Mouse (Mus musculus) C2C12 (cell line): ENCODE results near the gene Hspbap1. TPM values are rescaled to one million over a fixed set of nuclear protein-coding genes. Genes with fewer than 3 reads are reported as not detected.

Source experiments
- H3K27me3 ChIP-seq: one replicate; pipeline ENCODE4 v1.6.1; 2011; ENCODE audit not compliant: control insufficient read depth, insufficient read depth, insufficient read length
- H3K36me3 ChIP-seq: one replicate; pipeline ENCODE4 v1.6.1; 2011; ENCODE audit not compliant: control insufficient read depth, insufficient read depth
- H3K4me3 ChIP-seq: one replicate; pipeline ENCODE4 v1.5.1; 2011; ENCODE audit warnings: mild to moderate bottlenecking, control low read depth; ENCODE audit not compliant: poor library complexity, insufficient read depth, severe bottlenecking
- H3K79me2 ChIP-seq: one replicate; pipeline ENCODE4 v1.6.1; 2011; ENCODE audit not compliant: control insufficient read depth, insufficient read depth
- H3K79me3 ChIP-seq: one replicate; pipeline ENCODE4 v1.6.1; 2011; ENCODE audit warnings: low read depth, control low read depth
- H3ac ChIP-seq: one replicate; pipeline ENCODE3; 2011; ENCODE audit warnings: low read depth; ENCODE audit not compliant: control insufficient read depth, insufficient read length
- CEBPB ChIP-seq: IDR thresholded peaks from one replicate; pipeline ENCODE4 v1.6.1; 2011; ENCODE audit warnings: low read depth, mild to moderate bottlenecking, control low read depth, moderate library complexity
- CTCF ChIP-seq: IDR thresholded peaks from one replicate; pipeline ENCODE4 v1.5.1; 2011; ENCODE audit not compliant: control insufficient read depth, insufficient read depth, insufficient read length
- FOSL1 ChIP-seq: IDR thresholded peaks from one replicate; pipeline ENCODE4 v1.8.0; 2011; ENCODE audit warnings: mild to moderate bottlenecking, low read length; ENCODE audit not compliant: poor library complexity, insufficient read depth, severe bottlenecking
- MAX ChIP-seq: IDR thresholded peaks from one replicate; pipeline ENCODE4 v1.6.1; 2011; ENCODE audit warnings: mild to moderate bottlenecking, control low read depth
- MYOD1 ChIP-seq: IDR thresholded peaks from one replicate; pipeline ENCODE4 v1.6.1; 2011; ENCODE audit warnings: low read depth; ENCODE audit not compliant: control insufficient read depth, insufficient read length
- MYOG ChIP-seq: IDR thresholded peaks from one replicate; pipeline ENCODE4 v1.6.1; 2011; ENCODE audit not compliant: control insufficient read depth, insufficient read length; ENCODE audit errors: extremely low read depth
- USF1 ChIP-seq: IDR thresholded peaks from one replicate; pipeline ENCODE4 v1.6.1; 2011; ENCODE audit warnings: low read depth, mild to moderate bottlenecking, control low read depth, moderate library complexity
- long read RNA-seq, 2 experiments: library from polyadenylated mRNA; unstranded; transcript quantifications; one replicate each; pipeline ENCODE4 v2.0.0; 2019 to 2020
- polyA plus RNA-seq: library from polyadenylated mRNA; unstranded; fragments of >200 nt; fragmentation: generic; extraction: Trizol; gene quantifications from one replicate; pipeline ENCODE4 v1.2.1, GENCODE M21; 2012; ENCODE audit warnings: missing spikeins

Hspbap1 gene
- 10.6 TPM for polyA plus RNA-seq
- long read RNA-seq, experiment 1, full-length matches to known transcripts: 9 of 13 reads
- long read RNA-seq, experiment 1, partial matches to known transcripts: 0 of 13 reads
- long read RNA-seq, experiment 1, other reads (novel, unspliced or antisense): 4 of 13 reads
- long read RNA-seq, experiment 2, full-length matches to known transcripts: 40 of 57 reads
- long read RNA-seq, experiment 2, partial matches to known transcripts: 0 of 57 reads
- long read RNA-seq, experiment 2, other reads (novel, unspliced or antisense): 17 of 57 reads

GRCm38 (mm10) chr16:35769878-35770657 is at the start of gene Hspbap1:
Gene Hspbap1 (plus strand): TSS chr16:35770375.
- no peak for TF ChIP-seq MYOG
- TF ChIP-seq MAX: peak; percentile 98
- peak; percentile 98 for TF ChIP-seq USF1
- Histone ChIP-seq H3K27me3 (no peaks in the 10 kb centered on the region), H3K79me2 (peaks cover 37% of the 10 kb centered on the region), H3K79me3 (peaks cover 24% of the 10 kb centered on the region), H3K4me3 (peak within 1 kb of the TSS; percentile 59), H3ac (peak within 1 kb of the TSS; percentile 97), H3K36me3 (no peaks in the 10 kb centered on the region)

DNA sequence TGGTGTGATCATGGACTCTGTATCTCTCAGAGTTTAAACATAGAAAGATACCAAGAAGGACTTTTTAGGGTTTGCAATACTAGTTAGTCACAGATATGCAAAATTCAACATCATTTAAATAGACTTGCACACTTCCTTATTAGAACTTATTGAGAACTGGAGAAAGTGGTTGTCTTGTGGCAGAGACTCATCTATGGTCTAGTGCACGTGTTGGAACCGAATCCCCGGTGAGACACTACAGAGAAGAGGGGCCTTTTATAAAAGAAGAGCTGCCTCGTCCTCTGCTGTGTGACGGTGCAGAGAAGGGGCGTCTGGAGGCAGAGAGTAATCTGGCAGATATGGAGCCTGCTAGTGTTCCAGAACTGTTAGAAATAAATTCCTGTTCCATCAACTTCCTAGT is 45.6 kb upstream of the Hspbap1 start:
- H3ac ChIP-seq: no peak overlapping the region
- no peaks in the 10 kb centered on the region for H3K79me3 ChIP-seq
- TF ChIP-seq FOSL1: no peak
- no peak for TF ChIP-seq MYOG
- no peak for TF ChIP-seq USF1
- no peak for TF ChIP-seq CTCF
- no peak for TF ChIP-seq MAX
- TF ChIP-seq CEBPB: no peak
- TF ChIP-seq MYOD1: no peak
- H3K79me2 ChIP-seq: no peaks in the 10 kb centered on the region
- no peaks in the 10 kb centered on the region for H3K36me3 ChIP-seq
- H3K4me3 ChIP-seq: no peak overlapping the region
- no peaks in the 10 kb centered on the region for H3K27me3 ChIP-seq

GRCm38 (mm10) chr16:35726601-35727000 is 43.6 kb upstream of the Hspbap1 start:
- no peak for TF ChIP-seq USF1
- TF ChIP-seq MAX: no peak
- TF ChIP-seq CEBPB: no peak
- TF ChIP-seq MYOG: no peak
- no peak for TF ChIP-seq FOSL1
- TF ChIP-seq CTCF: no peak
- TF ChIP-seq MYOD1: no peak
- Histone ChIP-seq H3K79me3 (no peaks in the 10 kb centered on the region), H3K79me2 (no peaks in the 10 kb centered on the region), H3K4me3 (no peak overlapping the region), H3K36me3 (no peaks in the 10 kb centered on the region), H3K27me3 (no peaks in the 10 kb centered on the region), H3ac (no peak overlapping the region)

GRCm38 (mm10) chr16:35729151-35729738 is 40.9 kb upstream of the Hspbap1 start:
- H3K79me2 ChIP-seq: no peaks in the 10 kb centered on the region
- no peaks in the 10 kb centered on the region for H3K27me3 ChIP-seq
- no peak overlapping the region for H3ac ChIP-seq
- H3K79me3 ChIP-seq: no peaks in the 10 kb centered on the region
- no peaks in the 10 kb centered on the region for H3K36me3 ChIP-seq
- TF ChIP-seq MYOD1: no peak
- no peak for TF ChIP-seq CEBPB
- no peak for TF ChIP-seq USF1
- TF ChIP-seq MAX: no peak
- TF ChIP-seq CTCF: no peak
- TF ChIP-seq MYOG: no peak
- no peak for TF ChIP-seq FOSL1
- H3K4me3 ChIP-seq: no peak overlapping the region

DNA sequence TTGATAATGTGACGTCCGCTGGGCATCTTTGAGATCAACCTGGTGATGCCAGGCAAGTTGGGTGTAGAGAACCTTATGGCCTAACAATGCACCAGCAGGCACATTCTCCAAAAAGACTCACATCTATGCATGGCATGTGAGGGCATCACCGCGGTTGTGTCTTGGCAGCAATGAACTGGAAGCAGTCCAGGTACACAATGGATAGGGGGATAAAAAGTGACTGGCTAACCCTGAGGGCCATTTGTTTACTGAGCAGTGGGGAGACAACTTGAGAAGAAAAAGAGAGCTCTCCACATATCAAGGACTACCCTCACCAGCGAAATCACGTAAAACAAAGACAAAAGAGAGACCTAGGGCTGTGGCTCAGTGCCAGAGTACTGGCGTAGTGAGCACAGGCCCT is 38.1 kb upstream of the Hspbap1 start:
- Histone ChIP-seq H3K79me3 (no peaks in the 10 kb centered on the region), H3K27me3 (no peaks in the 10 kb centered on the region), H3ac (no peak overlapping the region), H3K36me3 (no peaks in the 10 kb centered on the region), H3K79me2 (no peaks in the 10 kb centered on the region), H3K4me3 (no peak overlapping the region)
- TF ChIP-seq CTCF (no peak), MAX (no peak), FOSL1 (no peak), USF1 (no peak), MYOD1 (no peak), MYOG (no peak), CEBPB (no peak)

DNA sequence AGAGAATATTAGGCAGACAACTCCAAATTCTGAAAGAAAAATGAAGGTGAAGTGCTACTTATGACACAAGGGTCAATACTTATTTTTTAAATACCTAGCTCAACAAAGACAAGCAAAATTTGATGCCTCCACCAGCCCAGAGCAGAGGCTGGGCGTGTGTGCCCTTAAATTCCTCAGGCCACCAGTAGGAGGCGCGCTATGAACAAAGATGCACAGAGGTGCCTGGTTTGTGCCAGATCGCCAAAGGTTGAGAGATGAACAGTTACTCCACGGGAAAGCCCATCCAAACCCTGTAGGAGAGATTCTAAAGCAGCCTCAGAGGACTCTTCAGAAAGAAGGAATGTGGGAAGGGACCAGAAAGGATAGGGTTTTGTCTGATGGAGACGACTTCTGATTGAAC is 36.1 kb upstream of the Hspbap1 start:
- Histone ChIP-seq H3ac (no peak overlapping the region), H3K27me3 (no peaks in the 10 kb centered on the region), H3K36me3 (no peaks in the 10 kb centered on the region), H3K79me2 (no peaks in the 10 kb centered on the region), H3K79me3 (no peaks in the 10 kb centered on the region), H3K4me3 (no peak overlapping the region)
- TF ChIP-seq CTCF (peak; percentile 69), USF1 (no peak)
